Mouse (Mus musculus) hindlimb bud, embryonic 11.5 days (tissue): ENCODE results near the gene Ankmy1.

Experiments used
- DNase-seq: peaks from one replicate; pipeline ENCODE4 v3.0.0-alpha.2; 2012; ENCODE audit warnings: low read depth, low spot score; ENCODE audit errors: extremely low spot score

Ankmy1 gene

GRCm38 (mm10) chr1:92911721-92912138 is 9.0 kb upstream of the Ankmy1 start:
- no peak for DNase-seq

- DNase-seq: no peak
Observed at GRCm38 (mm10) chr1:92910925-92911720, 8.4 kb upstream of the Ankmy1 start.

GRCm38 (mm10) chr1:92910239-92910885 is 7.7 kb upstream of the Ankmy1 start, which contains the start of gene Rnpepl1:
Gene Rnpepl1 (plus strand): TSS chr1:92910783.
- no peak for DNase-seq

- DNase-seq: no peak
Observed at GRCm38 (mm10) chr1:92909068-92909467, 6.4 kb upstream of the Ankmy1 start.

- no peak for DNase-seq
Observed at GRCm38 (mm10) chr1:92908664-92909063, 6.0 kb upstream of the Ankmy1 start.

- DNase-seq: no peak
Observed at GRCm38 (mm10) chr1:92907632-92908360, 5.1 kb upstream of the Ankmy1 start.

GRCm38 (mm10) chr1:92906779-92907631 is 4.3 kb upstream of the Ankmy1 start, which contains the start of gene Dusp28:
Gene Dusp28 (plus strand): TSS chr1:92906981.
- no peak for DNase-seq

GRCm38 (mm10) chr1:92905703-92906310 is 3.1 kb upstream of the Ankmy1 start:
- DNase-seq: no peak

GRCm38 (mm10) chr1:92903627-92904026 is 921 bp upstream of the Ankmy1 start:
- DNase-seq: no peak

GRCm38 (mm10) chr1:92895089-92895488 is 7.6 kb downstream of the Ankmy1 start:
- peak; percentile 72 for DNase-seq

GRCm38 (mm10) chr1:92893896-92894295 is 8.8 kb downstream of the Ankmy1 start:
- no peak for DNase-seq

GRCm38 (mm10) chr1:92892791-92893190 is 9.9 kb downstream of the Ankmy1 start:
- DNase-seq: no peak

- DNase-seq: no peak
Observed at GRCm38 (mm10) chr1:92888901-92889655, 13.6 kb downstream of the Ankmy1 start.

- no peak for DNase-seq
Observed at GRCm38 (mm10) chr1:92881982-92882381, 20.7 kb downstream of the Ankmy1 start.

- no peak for DNase-seq
Observed at GRCm38 (mm10) chr1:92880101-92880500, 22.6 kb downstream of the Ankmy1 start.

GRCm38 (mm10) chr1:92879266-92879665 is 23.4 kb downstream of the Ankmy1 start:
- no peak for DNase-seq

GRCm38 (mm10) chr1:92878066-92878741 is 24.5 kb downstream of the Ankmy1 start:
- no peak for DNase-seq

- no peak for DNase-seq
Observed at GRCm38 (mm10) chr1:92877431-92877978, 25.2 kb downstream of the Ankmy1 start.
